Mouse (Mus musculus): ENCODE data around the gene D17Wsu92e. TPM values are rescaled to one million over a fixed set of nuclear protein-coding genes. Genes with fewer than 3 reads are reported as not detected.

Gene D17Wsu92e
- total RNA-seq, 2 experiments from 2014 or later: 114 to 117 TPM

- no peak for DNase-seq
- intact Hi-C loops (cut with DNase I): loop anchor here (5.0 to 10.0 kb wide), 3 partner anchors 108 to 228 kb away; partner anchors contain the start of gene AI413582
Measured at GRCm38 (mm10) chr17:27760169-27760568, 60.3 kb downstream of the D17Wsu92e start.

GRCm38 (mm10) chr17:27751314-27752202 is 68.9 kb downstream of the D17Wsu92e start:
- intact Hi-C loops (cut with DNase I): no loop called here
- no peak for DNase-seq

- intact Hi-C loops (cut with DNase I): no loop called here
- DNase-seq: no peak
Measured at GRCm38 (mm10) chr17:27750451-27750942, 70.0 kb downstream of the D17Wsu92e start.

GRCm38 (mm10) chr17:27748123-27748522 is 72.3 kb downstream of the D17Wsu92e start:
- no peak for DNase-seq
- intact Hi-C loops (cut with DNase I): no loop called here

- intact Hi-C loops (cut with DNase I): no loop called here
- no peak for DNase-seq
Measured at GRCm38 (mm10) chr17:27746446-27746845, 74.0 kb downstream of the D17Wsu92e start.

GRCm38 (mm10) chr17:27740961-27741360 is 79.5 kb downstream of the D17Wsu92e start:
- DNase-seq: no peak
- intact Hi-C loops (cut with DNase I): no loop called here

- intact Hi-C loops (cut with DNase I): no loop called here
- no peak for DNase-seq
Measured at GRCm38 (mm10) chr17:27734344-27735073, 85.9 kb downstream of the D17Wsu92e start.

- intact Hi-C loops (cut with DNase I): no loop called here
- no peak for DNase-seq
Measured at GRCm38 (mm10) chr17:27732694-27733093, 87.8 kb downstream of the D17Wsu92e start.

- DNase-seq: no peak
- intact Hi-C loops (cut with DNase I): no loop called here
Measured at GRCm38 (mm10) chr17:27732152-27732551, 88.3 kb downstream of the D17Wsu92e start.

GRCm38 (mm10) chr17:27728770-27729169 is 91.7 kb downstream of the D17Wsu92e start, which contains the start of gene Spdef:
Gene Spdef (minus strand): TSS chr17:27728955.
- no peak for DNase-seq
- intact Hi-C loops (cut with DNase I): no loop called here

- intact Hi-C loops (cut with DNase I): no loop called here
- no peak for DNase-seq
Measured at GRCm38 (mm10) chr17:27726527-27726926, 93.9 kb downstream of the D17Wsu92e start.

GRCm38 (mm10) chr17:27725412-27725811 is 95.0 kb downstream of the D17Wsu92e start:
- intact Hi-C loops (cut with DNase I): no loop called here

GRCm38 (mm10) chr17:27725011-27725410 is 95.4 kb downstream of the D17Wsu92e start:
- no peak for DNase-seq
- intact Hi-C loops (cut with DNase I): no loop called here

More at GRCm38 (mm10) chr17:27725412-27725811, 95.0 kb downstream of the D17Wsu92e start:
- no peak for DNase-seq

GRCm38 (mm10) chr17:27724327-27724726 is 96.1 kb downstream of the D17Wsu92e start:
- DNase-seq: no peak
- intact Hi-C loops (cut with DNase I): no loop called here

GRCm38 (mm10) chr17:27721125-27721664 is 99.3 kb downstream of the D17Wsu92e start:
- DNase-seq: peak; percentile 39 to 44
- intact Hi-C loops (cut with DNase I): no loop called here

- DNase-seq: no peak
- intact Hi-C loops (cut with DNase I): no loop called here
Measured at GRCm38 (mm10) chr17:27720326-27720725, 100.1 kb downstream of the D17Wsu92e start.

- intact Hi-C loops (cut with DNase I): no loop called here
- no peak for DNase-seq
Measured at GRCm38 (mm10) chr17:27719663-27720062, 100.8 kb downstream of the D17Wsu92e start.

- no peak for DNase-seq
- intact Hi-C loops (cut with DNase I): no loop called here
Measured at GRCm38 (mm10) chr17:27718250-27718649, 102.2 kb downstream of the D17Wsu92e start.

GRCm38 (mm10) chr17:27716804-27717203 is 103.6 kb downstream of the D17Wsu92e start:
- intact Hi-C loops (cut with DNase I): no loop called here
- DNase-seq: no peak

GRCm38 (mm10) chr17:27712832-27713231 is 107.6 kb downstream of the D17Wsu92e start:
- intact Hi-C loops (cut with DNase I): no loop called here
- DNase-seq: peak in 1 of 2 experiments; percentile 17

- intact Hi-C loops (cut with DNase I): no loop called here
- no peak for DNase-seq
Measured at GRCm38 (mm10) chr17:27709650-27710049, 110.8 kb downstream of the D17Wsu92e start.

Measured in heart, postnatal 14 days (tissue).